Mouse (Mus musculus) spleen, adult 12 weeks (tissue): ENCODE measurements around the gene Gbx1.
"Not testable (repeated sequence)": the region's sequence is repeated elsewhere in the genome, so short reads cannot be mapped to it uniquely, and the experiment has no call there.

Experiments used
- DNase-seq: peaks from one replicate; pipeline ENCODE4 v3.0.0; 2022; ENCODE audit warnings: low spot score

Gbx1 gene

DNA sequence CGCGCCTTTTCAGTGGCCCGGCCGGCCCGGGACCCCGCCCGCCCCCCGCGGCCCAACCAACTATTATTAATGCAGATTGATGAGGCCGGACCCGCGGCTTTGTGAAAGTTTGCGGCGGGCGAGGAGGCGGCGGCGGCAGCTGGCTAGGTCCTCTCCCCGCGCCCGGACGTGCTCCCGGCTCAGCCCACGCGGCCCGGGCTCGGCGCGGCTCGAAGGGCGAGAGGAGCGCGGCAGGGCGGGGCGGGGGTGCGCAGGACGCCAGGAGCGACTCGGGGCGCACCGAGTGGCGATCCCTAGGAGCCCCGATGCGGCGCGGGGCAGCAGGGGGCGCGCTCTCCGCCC is at the start of gene Gbx1:
Gene Gbx1, minus strand, starts transcription at position 314 of the 342 bp plus-strand sequence.
- DNase-seq: no peak

DNA sequence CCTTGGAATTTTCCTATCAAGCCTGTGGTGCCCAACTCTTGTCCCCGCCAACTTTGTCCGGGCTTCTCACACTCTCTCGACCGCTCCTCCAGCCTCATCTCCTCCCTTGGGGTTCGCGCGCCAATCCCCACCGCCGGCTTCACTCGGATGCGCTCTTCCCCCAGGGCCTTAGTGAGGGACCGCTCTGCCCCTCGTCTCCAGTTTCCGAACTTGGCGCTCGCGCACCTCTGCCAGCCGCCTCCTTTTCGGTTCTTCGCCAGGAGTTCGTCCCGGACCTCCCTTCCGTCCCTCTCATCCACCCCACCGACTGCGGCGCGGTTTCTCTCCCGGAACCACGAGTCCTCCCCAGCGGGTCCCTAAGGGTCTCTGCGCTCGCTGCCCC is 49.8 kb upstream of the Gbx1 start:
- no peak for DNase-seq

DNA sequence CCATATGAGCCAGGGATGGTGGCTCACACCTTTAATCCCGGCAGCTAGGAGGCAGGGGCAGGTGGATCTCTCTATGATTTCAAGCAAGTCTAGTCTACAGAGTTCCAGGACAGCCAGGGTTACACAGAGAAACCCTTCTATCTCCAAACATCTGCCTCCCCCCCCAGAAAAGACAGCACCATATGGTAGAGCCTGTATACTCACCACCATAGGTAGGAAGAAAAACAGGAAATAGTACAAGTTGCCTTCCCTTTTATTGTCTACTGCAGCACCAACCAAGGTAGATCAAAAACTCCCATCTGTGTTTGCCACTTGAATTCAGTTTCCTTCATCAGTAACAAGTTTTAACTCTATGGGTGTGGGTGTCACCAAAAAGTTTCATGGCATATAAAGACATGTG is 48.9 kb upstream of the Gbx1 start:
- no peak for DNase-seq

DNA sequence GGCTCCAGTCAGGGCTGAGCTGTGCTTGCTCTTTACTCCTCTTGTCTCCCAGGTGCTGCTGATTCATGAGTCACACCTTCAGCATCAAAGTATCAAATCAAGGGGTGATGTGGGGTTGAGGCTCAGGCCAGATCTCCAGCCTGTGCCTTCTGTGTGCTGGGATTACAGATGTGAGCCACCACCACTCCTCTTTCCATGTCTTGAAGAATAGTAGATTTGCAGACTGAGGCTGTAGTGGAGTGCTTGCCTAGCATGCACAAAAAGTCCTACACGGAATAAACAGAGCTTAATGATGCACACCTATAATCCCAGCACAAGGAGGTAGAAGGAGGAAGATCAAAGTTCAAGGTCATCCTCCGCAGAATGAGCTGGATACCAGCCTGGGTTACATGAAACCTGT is 29.7 kb upstream of the Gbx1 start, which contains the start of gene 4931409K22Rik:
Gene 4931409K22Rik, minus strand, starts transcription at position 101 of the 400 bp plus-strand sequence.
- no peak for DNase-seq

DNA sequence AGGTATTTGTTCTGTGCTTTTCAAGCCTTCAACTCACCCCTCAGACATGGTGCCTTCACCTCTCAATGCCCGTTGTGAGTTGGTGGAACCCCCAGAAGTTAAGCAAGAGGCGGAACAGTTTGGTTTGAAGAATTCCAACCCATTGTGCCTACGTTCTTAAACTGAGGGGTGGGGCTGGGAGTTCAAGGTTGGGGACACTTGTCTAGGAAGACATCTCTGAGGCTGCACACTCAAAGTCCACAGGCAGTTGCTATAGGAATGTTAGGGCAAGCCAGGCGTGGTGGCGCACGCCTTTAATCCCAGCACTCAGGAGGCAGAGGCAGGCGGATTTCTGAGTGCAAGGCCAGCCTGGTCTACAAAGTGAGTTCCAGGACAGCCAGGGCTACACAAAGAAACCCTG is 28.3 kb upstream of the Gbx1 start:
- DNase-seq: not testable (repeated sequence)

DNA sequence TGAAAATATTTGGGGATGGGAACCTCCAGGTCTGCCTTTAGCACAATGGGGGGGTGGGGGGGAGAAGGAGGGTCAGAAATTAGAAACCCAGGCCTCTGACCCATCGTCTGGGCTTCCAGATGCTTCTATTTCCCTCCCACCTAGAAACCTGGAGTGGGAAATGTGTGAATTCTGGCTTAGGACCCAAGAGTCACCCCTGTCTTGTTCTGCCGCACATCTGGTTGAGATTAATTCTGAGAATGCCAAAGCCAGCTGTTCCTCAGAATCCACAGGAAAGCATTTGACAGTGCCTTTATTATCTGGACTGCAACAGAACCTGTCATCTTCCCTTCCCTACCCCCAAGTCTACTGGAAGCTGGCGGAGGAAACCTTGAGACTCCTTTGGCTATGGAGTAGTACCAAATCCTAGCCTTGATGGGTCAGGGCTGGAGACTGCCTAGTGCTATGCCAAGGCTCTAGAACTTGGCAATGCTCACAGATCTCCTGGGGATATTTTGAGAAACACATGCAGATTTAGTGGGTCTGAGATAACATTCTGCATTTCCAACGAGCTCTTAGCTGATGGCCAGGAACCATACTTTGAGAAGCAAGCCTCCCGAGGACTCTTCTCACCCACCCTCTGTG is 26.7 kb upstream of the Gbx1 start:
- DNase-seq: no peak

DNA sequence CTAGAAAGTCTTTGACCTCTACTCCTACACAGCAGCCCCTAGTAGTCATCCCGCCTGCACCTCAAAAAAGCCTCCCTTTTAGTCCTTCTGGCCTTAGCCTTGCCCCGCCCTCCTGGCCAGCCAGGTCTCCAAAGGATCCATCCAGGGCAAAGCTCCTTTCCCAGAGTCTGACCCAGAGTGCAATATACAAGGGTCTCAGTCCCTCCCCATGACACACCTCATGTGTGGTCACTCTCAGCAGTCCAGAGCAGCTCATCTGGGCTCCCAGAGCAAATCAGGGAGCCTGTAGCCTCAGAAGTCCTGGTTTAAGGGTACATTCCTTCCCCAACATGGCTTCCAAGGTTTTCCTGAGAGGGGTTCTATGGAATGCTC is 24.3 kb upstream of the Gbx1 start:
- no peak for DNase-seq

DNA sequence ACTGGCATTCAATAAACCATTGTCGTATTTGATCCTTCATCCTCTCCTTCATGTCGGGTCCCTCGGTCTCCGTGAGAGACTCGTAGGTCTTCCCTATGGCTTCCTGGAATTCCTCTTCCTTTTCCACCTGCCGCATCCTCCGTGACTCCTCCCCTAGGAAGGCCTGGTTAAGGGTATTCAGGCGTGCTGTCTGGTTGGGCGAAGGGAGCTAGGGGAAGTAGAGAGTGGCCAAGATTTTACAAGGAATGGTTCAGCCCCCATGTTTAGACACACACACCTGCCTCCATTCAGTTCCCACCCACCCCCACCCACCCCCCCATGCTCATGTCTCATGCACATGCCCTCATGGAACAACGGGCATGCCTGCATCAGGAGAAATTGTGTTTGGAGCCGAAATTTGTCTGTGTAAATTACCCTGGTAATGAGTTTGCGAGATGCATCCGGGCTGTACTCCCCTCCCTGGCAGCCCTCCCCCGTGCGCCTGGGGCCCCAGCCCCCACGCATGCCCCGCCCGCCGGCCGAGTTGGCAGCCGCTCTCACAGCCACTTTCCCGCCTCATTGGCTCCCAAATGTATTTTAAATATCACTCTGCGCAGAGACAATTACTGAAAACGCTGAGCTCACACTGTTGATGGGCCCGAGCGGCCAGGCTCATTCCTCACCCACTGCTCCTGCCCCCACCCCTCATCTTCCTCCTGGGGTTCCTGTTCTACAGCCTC is 23.8 kb upstream of the Gbx1 start:
- no peak for DNase-seq

DNA sequence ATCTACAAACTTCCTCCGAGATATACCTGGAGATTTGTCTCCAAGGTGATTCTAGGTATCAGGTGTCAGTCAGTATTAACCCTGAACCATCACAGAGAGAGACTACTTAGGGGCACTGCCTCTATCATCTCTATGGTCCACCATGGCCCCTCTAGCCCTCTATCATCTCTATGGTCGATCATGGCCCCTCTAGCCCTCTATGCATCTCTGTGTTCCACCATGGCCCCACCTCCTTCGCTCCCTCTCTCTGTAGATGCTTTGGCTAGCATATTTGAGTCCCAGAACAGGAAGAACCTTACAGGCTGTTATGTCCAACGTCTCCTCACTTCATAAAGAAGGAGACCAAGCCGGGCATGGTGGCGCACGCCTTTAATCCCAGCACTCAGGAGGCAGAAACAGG is 15.6 kb upstream of the Gbx1 start:
- no peak for DNase-seq

DNA sequence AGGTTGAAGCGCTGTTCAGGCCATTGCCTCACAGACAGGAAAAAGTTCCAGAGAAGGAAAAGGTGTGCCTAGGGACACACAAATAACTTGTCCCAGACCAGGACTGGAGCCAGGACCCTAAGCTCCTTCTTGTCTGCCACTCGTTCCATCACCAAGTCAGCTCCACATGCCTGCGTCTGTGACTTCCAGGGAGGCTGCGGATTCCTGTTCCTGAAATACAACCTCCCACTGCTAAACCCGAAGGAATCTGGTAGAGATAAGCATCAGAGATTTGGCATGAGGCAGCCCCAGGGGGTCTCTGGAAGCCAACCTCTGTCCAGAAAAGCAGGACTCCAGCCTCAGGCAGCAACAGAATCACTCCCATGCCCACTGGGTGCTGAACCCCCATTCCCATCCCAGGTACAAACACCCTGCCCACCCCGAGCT is 14.2 kb upstream of the Gbx1 start:
- DNase-seq: no peak

DNA sequence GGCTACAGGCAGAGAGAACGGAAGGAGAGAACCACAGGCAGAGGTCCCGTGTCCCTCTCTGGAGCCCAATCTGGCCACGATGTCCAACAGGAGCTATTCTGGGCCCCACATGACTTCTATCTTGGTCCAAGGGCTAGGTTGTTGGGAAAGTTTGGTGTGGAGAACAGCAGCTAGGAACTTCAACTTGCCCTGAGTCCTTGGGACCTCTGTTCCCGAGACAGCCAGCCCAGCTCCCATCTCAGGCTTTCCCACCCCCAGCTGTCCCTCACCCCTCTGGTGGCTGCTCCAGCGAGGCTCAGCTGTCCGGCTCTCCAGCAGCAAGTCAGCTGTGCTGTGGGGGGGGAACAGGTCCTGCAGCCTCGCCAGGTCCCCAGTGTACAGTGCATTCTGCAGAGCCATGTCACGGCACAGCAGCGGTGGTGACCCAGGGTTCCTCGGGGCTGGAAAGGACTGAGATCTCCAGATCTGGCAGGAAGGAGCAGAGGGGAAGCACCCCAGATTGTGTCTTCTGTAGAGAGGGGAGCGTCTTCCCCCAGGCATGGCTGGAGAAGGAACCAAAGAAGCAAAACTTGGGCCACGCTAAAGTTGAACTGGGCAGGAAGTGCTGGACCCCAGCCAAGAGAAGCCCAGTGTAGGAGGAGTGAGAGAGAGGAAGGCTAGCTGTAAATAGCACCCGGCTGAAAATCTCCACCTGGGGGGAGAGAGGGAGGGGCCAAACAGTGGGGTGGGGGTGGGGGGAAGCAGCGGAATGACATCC is 13.6 kb upstream of the Gbx1 start, which contains the start of gene Asb10:
Gene Asb10, minus strand, starts transcription at position 592 of the 757 bp plus-strand sequence.
- no peak for DNase-seq

DNA sequence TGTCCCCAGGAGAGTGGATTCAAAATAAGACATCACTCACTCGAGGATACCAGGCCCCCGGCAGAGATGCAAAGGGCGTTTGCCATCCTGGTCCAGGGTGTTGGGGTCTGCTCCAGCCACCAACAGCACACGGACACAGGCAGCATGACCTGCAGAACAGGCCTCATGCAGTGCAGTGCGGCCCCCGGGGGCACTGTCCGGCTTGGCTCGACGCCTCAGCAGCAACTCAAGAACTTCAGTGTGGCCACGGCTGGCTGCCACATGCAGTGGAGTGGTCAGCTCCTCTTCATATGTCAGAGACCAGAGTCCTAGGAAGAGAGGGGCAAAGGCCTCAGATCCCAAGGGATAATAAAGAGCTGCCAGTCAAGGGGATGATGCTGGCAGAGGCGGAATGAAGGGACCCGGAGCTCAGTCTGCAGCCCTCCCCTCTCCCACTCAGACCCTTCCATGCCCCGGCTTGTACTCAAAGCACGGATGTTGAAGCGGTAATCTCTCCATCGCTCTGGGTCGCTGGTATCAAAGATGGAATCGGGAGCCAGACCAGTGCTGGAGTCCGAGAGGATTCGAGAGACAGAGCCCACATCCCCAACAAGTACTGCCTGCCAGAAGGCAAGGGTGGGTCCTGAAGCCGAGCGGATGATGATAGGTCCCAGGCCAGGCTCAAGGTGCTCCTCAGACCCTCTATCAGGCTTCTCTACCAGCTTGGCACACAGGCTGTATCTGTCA is 12.7 kb upstream of the Gbx1 start:
- no peak for DNase-seq

DNA sequence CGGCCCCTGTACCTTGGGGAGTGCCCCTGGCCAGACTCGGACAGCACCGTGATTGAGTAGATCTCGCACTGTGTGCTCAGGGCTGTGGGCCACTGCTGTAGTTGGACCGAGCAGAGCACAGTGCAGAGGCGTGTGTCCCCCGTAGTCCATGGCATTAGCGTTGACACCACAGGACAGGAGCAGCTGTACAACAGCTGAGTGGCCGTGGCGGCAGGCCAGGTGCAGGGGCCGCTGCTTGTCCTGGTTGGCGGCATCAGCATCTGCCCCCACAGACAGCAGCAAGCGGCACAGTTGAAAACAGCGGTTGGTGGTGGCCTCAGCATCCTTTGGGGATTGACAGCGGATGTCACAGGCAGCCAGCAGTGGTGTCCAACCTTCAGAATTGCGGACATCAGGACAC is 10.6 kb upstream of the Gbx1 start:
- no peak for DNase-seq

DNA sequence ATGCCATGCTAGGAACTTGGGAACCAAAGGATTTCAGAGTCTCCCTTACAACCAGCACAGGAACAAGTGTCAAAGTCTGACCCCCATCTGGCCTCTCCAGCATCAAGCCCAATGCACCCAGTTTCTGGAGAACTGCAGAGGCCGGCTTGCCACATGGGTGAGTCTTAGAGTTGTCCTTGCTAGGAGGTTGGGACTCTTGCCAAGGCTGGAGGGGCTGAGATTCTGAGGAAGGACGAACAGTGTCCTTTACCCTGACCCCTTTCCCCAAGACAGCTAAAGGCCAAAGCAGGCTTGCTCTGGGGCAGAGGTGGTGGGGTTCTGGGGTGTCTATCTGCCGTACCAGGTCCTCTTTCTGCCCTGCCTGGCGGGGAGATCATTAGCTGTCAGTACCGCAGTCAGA is 9.5 kb upstream of the Gbx1 start:
- no peak for DNase-seq

DNA sequence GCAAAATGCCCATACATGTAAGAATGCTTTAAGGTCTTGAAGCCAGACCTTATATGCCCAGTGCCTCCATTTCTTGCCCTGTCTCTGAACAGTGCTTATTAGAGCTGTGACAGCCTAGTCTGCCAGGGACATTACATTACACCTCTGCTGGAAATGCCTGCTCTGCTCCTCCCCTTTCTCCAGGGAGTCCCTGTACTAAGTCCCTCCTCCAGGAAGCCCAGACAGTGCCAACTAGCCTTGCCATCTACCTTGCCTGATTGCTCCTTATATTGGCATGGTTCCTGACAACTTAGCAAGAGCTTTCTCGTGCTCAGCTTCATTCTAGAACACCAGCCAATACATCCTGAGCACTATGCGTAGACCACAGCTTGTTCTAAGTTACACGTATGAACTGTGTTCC is 8.7 kb upstream of the Gbx1 start:
- DNase-seq: no peak

DNA sequence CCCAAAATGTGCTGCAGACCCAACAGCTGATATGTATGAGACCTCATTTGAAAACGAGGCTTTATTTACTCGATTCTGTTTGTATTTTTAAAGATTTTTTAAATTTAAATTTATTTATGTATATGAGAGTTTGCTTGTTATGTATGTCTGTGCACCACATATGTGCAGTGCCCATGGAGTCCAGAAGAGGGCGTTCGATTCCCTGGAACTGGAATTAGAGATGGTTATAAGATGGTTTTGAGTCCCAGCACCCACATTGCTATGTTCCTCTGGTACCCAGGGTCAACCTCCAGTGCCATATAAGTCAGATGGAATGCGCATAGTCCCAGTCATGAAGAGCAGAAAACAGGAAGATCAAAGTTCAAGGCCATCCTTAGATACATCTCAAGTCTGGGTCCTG is 7.3 kb upstream of the Gbx1 start:
- no peak for DNase-seq

DNA sequence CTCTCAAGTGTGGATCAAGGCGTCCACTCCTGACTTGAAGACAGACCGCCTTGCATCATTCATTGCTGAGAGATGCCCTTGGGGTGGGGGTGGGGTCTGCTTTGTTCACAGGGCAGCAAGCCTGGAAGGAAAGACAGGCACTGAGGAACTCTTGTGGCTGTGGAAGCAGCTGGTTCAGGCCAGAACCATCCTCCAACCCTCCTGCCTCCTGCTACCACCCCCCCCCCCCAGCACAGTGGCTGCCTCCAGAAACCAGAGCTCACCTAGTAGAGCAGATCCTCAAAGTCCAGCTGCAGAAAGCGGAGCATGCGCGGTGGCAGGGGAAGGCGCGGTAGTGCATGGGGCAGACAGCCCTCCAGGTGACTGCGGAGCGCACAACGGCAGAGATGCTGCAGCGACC is 6.4 kb upstream of the Gbx1 start:
- no peak for DNase-seq

DNA sequence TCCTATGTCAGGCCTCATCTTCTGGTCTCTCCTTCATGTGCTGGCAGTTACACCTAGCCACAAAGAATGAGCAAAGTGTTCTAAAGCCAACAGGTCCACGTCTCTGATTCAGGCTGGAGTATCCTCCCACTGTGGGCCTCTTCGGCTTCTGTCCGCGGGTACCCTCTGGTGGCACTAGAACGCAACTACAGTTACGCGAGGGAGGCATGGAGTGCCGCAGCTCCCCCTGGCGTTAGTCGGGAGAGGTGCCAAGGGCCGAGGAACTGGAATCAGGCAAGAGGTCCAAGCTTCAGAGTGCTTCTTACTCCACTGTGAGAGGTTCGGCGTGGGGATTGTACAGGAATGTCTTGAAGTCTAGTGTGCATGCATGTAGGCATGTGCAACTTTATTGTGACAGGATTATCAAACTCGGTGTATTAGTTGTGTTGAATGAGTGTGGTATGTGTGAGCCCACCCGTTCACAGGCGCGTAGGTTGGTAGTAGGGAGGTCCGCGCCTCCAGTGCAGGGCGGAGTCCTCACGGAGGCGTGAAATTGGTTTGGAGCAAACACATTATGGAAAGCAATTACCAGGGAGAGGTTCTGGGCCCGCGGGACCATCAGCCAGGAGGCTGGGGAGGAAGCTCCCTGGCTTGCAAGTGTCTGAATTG is 3.2 kb upstream of the Gbx1 start:
- peak; percentile 81 for DNase-seq

DNA sequence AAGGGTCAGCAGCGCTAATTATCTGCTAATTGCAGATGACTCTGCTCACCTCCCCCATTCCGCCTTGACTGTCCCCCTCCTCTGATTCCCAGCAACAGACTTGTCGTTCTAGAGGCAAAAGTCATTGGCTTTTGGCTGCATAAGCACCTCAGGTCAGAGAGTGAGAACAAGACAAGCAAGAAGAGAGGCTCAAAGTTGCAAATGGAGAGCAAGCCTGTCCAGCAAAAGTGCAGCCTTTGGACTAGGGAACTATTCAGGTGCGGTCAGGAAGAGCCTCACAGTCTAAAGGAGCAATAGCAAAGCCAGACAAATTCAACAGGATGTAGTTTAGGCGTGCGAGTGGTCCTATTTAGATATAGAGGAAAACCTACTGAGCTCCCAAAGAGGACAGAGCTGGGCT is 778 bp upstream of the Gbx1 start:
- DNase-seq: no peak

DNA sequence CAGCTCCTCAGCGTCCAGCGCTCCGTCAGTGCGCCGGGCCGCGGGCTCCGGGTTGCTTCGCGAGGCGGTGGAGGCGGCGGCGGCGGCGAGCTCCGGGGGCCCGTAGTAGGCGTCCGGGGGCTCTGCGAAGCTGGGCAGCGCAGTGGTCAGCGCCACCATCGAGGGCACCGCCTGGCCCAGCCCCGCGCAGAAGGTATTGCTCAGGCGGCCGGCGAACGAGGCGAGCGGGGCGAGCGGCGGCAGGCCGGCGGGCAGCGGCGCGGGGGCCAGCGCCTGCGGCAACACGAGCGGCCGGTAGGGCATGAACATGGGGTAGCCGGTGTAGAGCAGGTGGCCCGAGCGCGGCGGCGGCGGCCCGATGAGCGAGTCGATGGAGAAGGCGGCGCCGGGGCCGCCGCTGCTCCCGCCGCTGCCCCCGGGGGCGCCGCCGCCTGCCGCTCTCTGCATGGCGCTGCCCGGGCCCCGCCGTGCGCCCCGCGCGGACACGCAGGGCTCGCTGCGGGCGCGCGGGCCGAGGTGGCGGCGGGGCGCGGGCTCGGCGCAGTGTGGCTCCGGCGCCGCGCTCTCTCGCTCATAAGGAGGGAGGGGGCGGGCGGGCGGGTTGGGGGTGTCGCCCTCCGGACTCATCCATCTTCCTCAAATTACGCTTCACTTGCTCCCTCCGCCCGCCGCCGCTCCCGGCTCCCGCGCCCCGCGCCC is 663 bp downstream of the Gbx1 start:
- no peak for DNase-seq

DNA sequence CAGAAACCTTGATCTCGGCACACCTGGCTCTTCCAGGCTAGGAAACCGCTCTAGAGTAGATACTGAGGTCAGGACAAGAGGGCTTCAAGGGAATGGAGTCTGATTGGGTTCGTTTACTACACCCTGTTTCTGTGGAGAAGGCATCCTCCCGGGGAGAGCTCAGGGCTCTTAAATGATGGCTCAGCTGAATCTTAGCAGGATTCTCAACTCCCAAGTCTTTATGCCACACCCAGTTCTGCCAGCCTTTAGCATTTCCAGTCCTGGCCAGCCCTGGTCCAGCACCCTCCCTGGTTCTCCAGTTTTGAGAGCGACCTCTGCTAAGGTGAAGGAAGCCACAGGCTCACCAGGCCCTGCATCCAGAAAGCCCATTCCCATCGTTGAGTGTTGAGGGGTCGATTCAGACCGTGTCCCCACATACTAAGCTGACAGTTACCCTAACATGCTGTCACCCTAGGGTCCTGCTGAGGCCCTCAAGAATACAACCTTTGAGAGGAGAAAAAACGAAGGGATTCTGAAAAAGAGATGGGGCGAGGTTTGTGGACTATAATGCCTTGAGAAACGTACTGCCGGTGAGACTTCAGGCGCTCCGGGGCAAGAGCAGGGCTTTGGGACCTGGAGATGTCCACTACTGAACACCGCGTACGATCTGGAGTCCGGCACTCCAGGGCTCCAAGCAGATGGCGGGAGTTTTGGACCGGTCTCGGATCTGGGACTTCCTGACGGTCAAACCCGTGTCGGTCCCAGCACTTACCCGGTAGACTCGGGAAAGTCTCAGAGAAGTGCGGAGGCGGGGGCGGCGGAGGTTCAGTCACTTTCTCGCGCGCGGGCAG is 1.4 kb downstream of the Gbx1 start:
- no peak for DNase-seq
